Mouse (Mus musculus): ENCODE measurements around the gene Armc9. TPM values are rescaled to one million over a fixed set of nuclear protein-coding genes. Genes with fewer than 3 reads are reported as not detected.

The Armc9 gene
- polyA plus RNA-seq, 1 experiment from 2014 or later: 32.7 TPM

GRCm38 (mm10) chr1:86228653-86229052 is 74.1 kb downstream of the Armc9 start:
- no peaks in the 10 kb centered on the region for H3K36me3 ChIP-seq
- ATAC-seq (ENCODE audit: insufficient number of reproducible peaks, insufficient read depth, low FRiP score, low TSS enrichment, low read depth): no peak
- no peak overlapping the region for H3K4me2 ChIP-seq
- H3K9me3 ChIP-seq: no peaks in the 10 kb centered on the region
- no peak overlapping the region for H3K9ac ChIP-seq
- no peaks in the 10 kb centered on the region for H3K27me3 ChIP-seq
- WGBS: 89% methylated on average over 8 of the region's 8 CpGs
- no peak overlapping the region for H3K27ac ChIP-seq
- H3K4me1 ChIP-seq: 0 out of 2 replicates have a peak, but pooled peaks cover 2% of the 10 kb centered on the region
- H3K4me3 ChIP-seq: no peak overlapping the region

GRCm38 (mm10) chr1:86229184-86229829 is 74.7 kb downstream of the Armc9 start:
- Histone ChIP-seq H3K36me3 (no peaks in the 10 kb centered on the region), H3K27me3 (no peaks in the 10 kb centered on the region), H3K27ac (no peak overlapping the region), H3K9ac (0 out of 2 replicates have a peak overlapping the region, but pooled peaks have one; percentile 7), H3K4me3 (no peak overlapping the region), H3K4me1 (peaks cover 9% of the 10 kb centered on the region; the same call in 1 of the 2 replicates), H3K4me2 (no peak overlapping the region), H3K9me3 (no peaks in the 10 kb centered on the region)
- ATAC-seq (ENCODE audit: insufficient number of reproducible peaks, insufficient read depth, low FRiP score, low TSS enrichment, low read depth): no peak
- WGBS: 87% methylated on average over 9 of the region's 9 CpGs

GRCm38 (mm10) chr1:86232631-86233030 is 78.1 kb downstream of the Armc9 start:
- H3K4me1 ChIP-seq: peaks cover 12% of the 10 kb centered on the region; the same call in 1 of the 2 replicates

GRCm38 (mm10) chr1:86233808-86234207 is 79.2 kb downstream of the Armc9 start:
- Histone ChIP-seq H3K27ac (peak overlapping the region; percentile 33; the same call in 1 of the 2 replicates), H3K4me3 (no peak overlapping the region), H3K36me3 (no peaks in the 10 kb centered on the region), H3K27me3 (no peaks in the 10 kb centered on the region), H3K9ac (0 out of 2 replicates have a peak overlapping the region, but pooled peaks have one; percentile 6), H3K4me1 (peaks cover 17% of the 10 kb centered on the region), H3K9me3 (no peaks in the 10 kb centered on the region), H3K4me2 (no peak overlapping the region)
- 47% methylated on average over 4 of the region's 4 CpGs for WGBS
- no peak for ATAC-seq (ENCODE audit: insufficient number of reproducible peaks, insufficient read depth, low FRiP score, low TSS enrichment, low read depth)

More at GRCm38 (mm10) chr1:86232631-86233030, 78.1 kb downstream of the Armc9 start:
- Histone ChIP-seq H3K9ac (0 out of 2 replicates have a peak overlapping the region, but pooled peaks have one; percentile 6), H3K27me3 (no peaks in the 10 kb centered on the region), H3K9me3 (no peaks in the 10 kb centered on the region), H3K36me3 (no peaks in the 10 kb centered on the region), H3K4me3 (no peak overlapping the region), H3K4me2 (no peak overlapping the region), H3K27ac (no peak overlapping the region)
- WGBS: 84% methylated on average over 5 of the region's 5 CpGs
- no peak for ATAC-seq (ENCODE audit: insufficient number of reproducible peaks, insufficient read depth, low FRiP score, low TSS enrichment, low read depth)

GRCm38 (mm10) chr1:86235118-86235517 is 80.5 kb downstream of the Armc9 start:
- WGBS: 81% methylated on average over 10 of the region's 10 CpGs
- H3K4me2 ChIP-seq: no peak overlapping the region

GRCm38 (mm10) chr1:86236442-86236841 is 81.9 kb downstream of the Armc9 start:
- no peak for ATAC-seq (ENCODE audit: insufficient number of reproducible peaks, insufficient read depth, low FRiP score, low TSS enrichment, low read depth)
- H3K9ac ChIP-seq: no peak overlapping the region
- H3K4me2 ChIP-seq: no peak overlapping the region
- no peaks in the 10 kb centered on the region for H3K9me3 ChIP-seq
- peaks cover 31% of the 10 kb centered on the region for H3K4me1 ChIP-seq
- H3K36me3 ChIP-seq: no peaks in the 10 kb centered on the region
- WGBS: 68% methylated on average over 10 of the region's 10 CpGs
- H3K4me3 ChIP-seq: no peak overlapping the region
- no peaks in the 10 kb centered on the region for H3K27me3 ChIP-seq
- H3K27ac ChIP-seq: no peak overlapping the region

More at GRCm38 (mm10) chr1:86235118-86235517, 80.5 kb downstream of the Armc9 start:
- Histone ChIP-seq H3K4me1 (peaks cover 28% of the 10 kb centered on the region), H3K27ac (no peak overlapping the region), H3K9me3 (no peaks in the 10 kb centered on the region), H3K4me3 (no peak overlapping the region), H3K36me3 (no peaks in the 10 kb centered on the region), H3K27me3 (no peaks in the 10 kb centered on the region), H3K9ac (no peak overlapping the region)
- no peak for ATAC-seq (ENCODE audit: insufficient number of reproducible peaks, insufficient read depth, low FRiP score, low TSS enrichment, low read depth)

GRCm38 (mm10) chr1:86239010-86239409 is 84.4 kb downstream of the Armc9 start:
- H3K27ac ChIP-seq: peak overlapping the region; percentile 55
- WGBS: 29% methylated on average over 8 of the region's 8 CpGs

GRCm38 (mm10) chr1:86239871-86240270 is 85.3 kb downstream of the Armc9 start:
- whole genome bisulfite sequencing: 65% methylated on average over 6 of the region's 6 CpGs
- ATAC-seq (ENCODE audit: insufficient number of reproducible peaks, insufficient read depth, low FRiP score, low TSS enrichment, low read depth): no peak
- H3K4me1 ChIP-seq: peaks cover 22% of the 10 kb centered on the region
- H3K36me3 ChIP-seq: peaks cover 5% of the 10 kb centered on the region; the same call in 1 of the 2 replicates
- H3K27me3 ChIP-seq: no peaks in the 10 kb centered on the region
- H3K9ac ChIP-seq: no peak overlapping the region
- H3K27ac ChIP-seq: no peak overlapping the region
- no peaks in the 10 kb centered on the region for H3K9me3 ChIP-seq
- H3K4me3 ChIP-seq: no peak overlapping the region
- H3K4me2 ChIP-seq: no peak overlapping the region

More at GRCm38 (mm10) chr1:86239010-86239409, 84.4 kb downstream of the Armc9 start:
- Histone ChIP-seq H3K27me3 (no peaks in the 10 kb centered on the region), H3K4me2 (no peak overlapping the region), H3K4me3 (no peak overlapping the region), H3K9me3 (no peaks in the 10 kb centered on the region), H3K36me3 (no peaks in the 10 kb centered on the region), H3K9ac (0 out of 2 replicates have a peak overlapping the region, but pooled peaks have one; percentile 32), H3K4me1 (peaks cover 25% of the 10 kb centered on the region)
- ATAC-seq (ENCODE audit: insufficient number of reproducible peaks, insufficient read depth, low FRiP score, low TSS enrichment, low read depth): peak; percentile 62; the same call in 1 of the 2 replicates

GRCm38 (mm10) chr1:86240959-86241358 is 86.4 kb downstream of the Armc9 start:
- Histone ChIP-seq H3K9me3 (no peaks in the 10 kb centered on the region), H3K4me3 (no peak overlapping the region), H3K4me2 (no peak overlapping the region), H3K4me1 (peaks cover 22% of the 10 kb centered on the region), H3K9ac (no peak overlapping the region), H3K27me3 (no peaks in the 10 kb centered on the region), H3K27ac (no peak overlapping the region; the same call in 1 of the 2 replicates), H3K36me3 (peaks cover 10% of the 10 kb centered on the region)
- no peak for ATAC-seq (ENCODE audit: insufficient number of reproducible peaks, insufficient read depth, low FRiP score, low TSS enrichment, low read depth)
- WGBS: 60% methylated on average over 2 of the region's 2 CpGs

GRCm38 (mm10) chr1:86243490-86243889 is 88.9 kb downstream of the Armc9 start:
- ATAC-seq (ENCODE audit: insufficient number of reproducible peaks, insufficient read depth, low FRiP score, low TSS enrichment, low read depth): no peak
- Histone ChIP-seq H3K27me3 (no peaks in the 10 kb centered on the region), H3K9me3 (no peaks in the 10 kb centered on the region), H3K4me3 (no peak overlapping the region), H3K36me3 (peaks cover 17% of the 10 kb centered on the region), H3K9ac (no peak overlapping the region), H3K4me1 (peaks cover 34% of the 10 kb centered on the region), H3K4me2 (no peak overlapping the region), H3K27ac (no peak overlapping the region)
- WGBS: 63% methylated on average over 6 of the region's 6 CpGs

- no peaks in the 10 kb centered on the region for H3K27me3 ChIP-seq
- H3K36me3 ChIP-seq: peaks cover 27% of the 10 kb centered on the region
- H3K9ac ChIP-seq: no peak overlapping the region
- no peak overlapping the region for H3K4me3 ChIP-seq
- 85% methylated on average over 6 of the region's 6 CpGs for WGBS
- ATAC-seq (ENCODE audit: insufficient number of reproducible peaks, insufficient read depth, low FRiP score, low TSS enrichment, low read depth): no peak
- H3K4me1 ChIP-seq: peaks cover 23% of the 10 kb centered on the region
- H3K27ac ChIP-seq: no peak overlapping the region
- H3K4me2 ChIP-seq: no peak overlapping the region
- no peaks in the 10 kb centered on the region for H3K9me3 ChIP-seq
Observed at GRCm38 (mm10) chr1:86245301-86246085, 90.9 kb downstream of the Armc9 start.
